Mouse (Mus musculus): ENCODE measurements at regions not wholly inside any gene's neighbourhood (a gene's known extent, or its start where the extent isn't known, plus 50 kb on each side); places are given as distances from the start of the nearest gene placed in this dataset.

DNA sequence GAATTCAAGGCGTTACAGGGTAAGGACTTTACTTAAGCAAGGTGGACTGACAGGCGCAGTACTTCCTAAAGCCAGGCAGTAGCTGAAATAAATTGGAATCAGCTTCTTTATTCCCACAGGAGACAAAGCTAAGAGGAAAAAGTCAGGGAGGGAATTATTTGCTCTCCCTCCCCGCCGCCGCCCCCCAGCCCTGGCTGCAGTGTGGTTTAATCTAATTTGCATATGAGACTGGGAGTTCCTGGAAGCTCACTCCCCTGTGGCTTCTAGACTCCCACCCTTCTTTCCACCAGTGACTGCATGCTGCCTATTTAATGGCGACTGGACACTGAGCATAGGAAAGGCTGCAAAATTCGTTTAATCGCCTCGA is 2292.7 kb upstream of the Gm7489 start:
- TF ChIP-seq EP300 (IDR thresholded peaks at IDR 0.05; ENCODE audit: low read depth), result no peak
- no peak for TF ChIP-seq CTCF (IDR thresholded peaks at IDR 0.05; ENCODE audit: low read depth)
